Mouse (Mus musculus): ENCODE measurements around the gene Iffo2.

GRCm38 (mm10) chr4:139577006-139577405 lies 46.7 kb downstream of the Iffo2 start:
- TF ChIP-seq POLR2A (IDR thresholded peaks at IDR 0.05; ENCODE audit: borderline replicate concordance, low read depth, low read length) (no peak), CTCF (IDR thresholded peaks at IDR 0.05; ENCODE audit: low read depth, low read length) (no peak)

All from bone marrow macrophage, adult 2 months (primary cell).